Mouse (Mus musculus) liver, embryonic 14.5 days (tissue): ENCODE measurements around the gene Ewsr1. TPM values are rescaled to one million over a fixed set of nuclear protein-coding genes. Genes with fewer than 3 reads are reported as not detected.

ENCODE experiments used
- ATAC-seq: fragments of 200-750 bp; cut with Nextera tagmentation; 2 replicates; pipeline ENCODE4 v1.8.0; 2017; ENCODE audit warnings: moderate number of reproducible peaks, mild to moderate bottlenecking, moderate library complexity; ENCODE audit not compliant: insufficient read depth
- DNase-seq, 3 experiments: peaks; one replicate each; pipeline ENCODE4 v3.0.0-alpha.2; 2012 to 2013; ENCODE audit warnings: low read depth in 3 of 3, low spot score in 3 of 3
- H3K27ac ChIP-seq: fragments of 300-500 bp; sonication (generic); 2 replicates; pipeline ENCODE4 v1.5.1; 2014; ENCODE audit warnings: moderate library complexity, mild to moderate bottlenecking, control low read depth, inconsistent platforms
- H3K27me3 ChIP-seq: fragments of 300-500 bp; sonication (generic); 2 replicates; pipeline ENCODE4 v1.6.1; 2014; ENCODE audit warnings: mild to moderate bottlenecking, low read length, moderate library complexity; ENCODE audit not compliant: control insufficient read depth, insufficient read depth
- H3K36me3 ChIP-seq: fragments of 300-500 bp; sonication (generic); replicated peaks from 2 replicates; pipeline ENCODE4 v1.6.1; 2014; ENCODE audit warnings: low read depth; ENCODE audit not compliant: control insufficient read depth, insufficient read depth
- H3K4me1 ChIP-seq, 2 experiments: fragments of 200-500 bp in 1 of 2; fragments of 300-500 bp in 1 of 2; sonication (generic) in 1 of 2; replicated peaks; 2 replicates each; pipeline ENCODE4 v1.6.1; 2012 to 2014; ENCODE audit warnings: antibody characterized with exemption in 1 of 2, inconsistent platforms in 1 of 2, low read length in 1 of 2; ENCODE audit not compliant: control insufficient read depth in 2 of 2, insufficient read depth in 2 of 2
- H3K4me2 ChIP-seq: fragments of 300-500 bp; sonication (generic); 2 replicates; pipeline ENCODE4 v1.6.1; 2014; ENCODE audit warnings: low read depth, mild to moderate bottlenecking, control low read depth, moderate library complexity
- H3K4me3 ChIP-seq, 2 experiments: fragments of 200-500 bp in 1 of 2; fragments of 300-500 bp in 1 of 2; sonication (generic) in 1 of 2; 2 replicates each; pipeline ENCODE4 v1.5.1; 2012 to 2014; ENCODE audit warnings: low read depth in 2 of 2, low read length in 2 of 2, mild to moderate bottlenecking in 2 of 2, control low read depth in 1 of 2, inconsistent platforms in 1 of 2, moderate library complexity in 1 of 2; ENCODE audit not compliant: insufficient read depth in 1 of 2
- H3K9ac ChIP-seq: fragments of 300-500 bp; sonication (generic); replicated peaks from 2 replicates; pipeline ENCODE4 v1.6.1; 2014; ENCODE audit warnings: mild to moderate bottlenecking, control low read depth, moderate library complexity
- H3K9me3 ChIP-seq: fragments of 300-500 bp; sonication (generic); 2 replicates; pipeline ENCODE4 v1.6.1; 2016; ENCODE audit warnings: low read length, mixed read lengths; ENCODE audit not compliant: control insufficient read depth
- CTCF ChIP-seq: IDR thresholded peaks from 2 replicates; pipeline ENCODE4 v1.5.1; 2016; ENCODE audit warnings: antibody characterized with exemption, low read depth, control low read depth
- EP300 ChIP-seq: IDR thresholded peaks from 2 replicates; pipeline ENCODE4 v1.6.1; 2016; ENCODE audit warnings: antibody characterized with exemption, low read depth
- WGBS: fragments of 180-500 bp; shearing (Covaris S2); extraction: QIAGEN DNeasy Blood & Tissue Kit; methylation state at CpG from one replicate; pipeline ENCODE4 v1.1.7; 2014; ENCODE audit not compliant: insufficient replicate concordance; 5-methylcytosine and 5-hydroxymethylcytosine counted together
- polyA plus RNA-seq, 2 experiments: library from polyadenylated mRNA; depleted of rRNA in 1 of 2; stranded (reverse) in 1 of 2; unstranded in 1 of 2; fragments of >200 nt; fragmentation: Nextera tagmentation in 1 of 2; extraction: Ambion mirVana in 1 of 2; gene quantifications; 2 replicates each; pipeline versions ENCODE4 v1.2.1 to v1.2.3; 2012 to 2014

Ewsr1 gene
- polyA plus RNA-seq, 2 experiments = 113 to 220 TPM

DNA sequence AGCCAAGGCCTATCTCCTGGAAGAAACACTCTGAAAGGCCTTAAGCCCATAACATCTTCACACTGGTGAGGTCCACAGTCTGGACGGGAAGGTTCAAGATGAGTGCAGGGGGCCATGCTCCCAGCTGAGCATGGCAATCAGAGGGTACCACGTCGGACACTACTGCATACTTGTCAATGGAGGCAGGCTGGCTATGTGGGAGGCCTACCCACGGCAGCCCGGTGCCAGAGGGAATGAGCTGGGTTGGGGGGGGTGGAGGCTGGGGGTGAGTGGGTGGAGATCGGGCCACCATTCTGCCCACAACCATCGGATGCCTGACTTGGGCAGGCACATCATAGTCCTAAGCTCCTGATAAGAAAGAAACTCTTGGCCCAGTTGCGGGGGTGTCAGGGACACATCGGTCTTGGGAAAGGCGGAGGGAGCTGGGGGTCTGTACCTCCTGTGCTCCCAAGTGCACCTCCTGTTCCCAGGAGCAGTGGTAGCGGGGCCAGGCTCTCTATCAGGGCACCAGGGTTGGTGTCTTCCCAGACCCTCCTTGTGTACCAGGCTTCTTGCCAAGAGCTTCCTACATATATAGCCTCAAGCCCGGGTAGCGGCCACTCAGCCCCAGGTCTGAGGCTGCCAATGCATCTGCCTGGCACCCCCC is 36.1 kb downstream of the Ewsr1 start:
- H3K36me3 ChIP-seq = peaks cover under 1% of the 10 kb centered on the region; the same call in 1 of the 2 replicates
- H3K4me3 ChIP-seq = no peak overlapping the region
- peaks cover 5 to 6% of the 10 kb centered on the region in 2 experiments; a peak in 2 of 4 replicates for H3K4me1 ChIP-seq
- no peaks in the 10 kb centered on the region for H3K9me3 ChIP-seq
- H3K9ac ChIP-seq = no peak overlapping the region
- DNase-seq (no peak), ATAC-seq (no peak)
- 71% methylated on average over 13 of the region's 13 CpGs for WGBS
- no peak overlapping the region for H3K27ac ChIP-seq
- H3K4me2 ChIP-seq = no peak overlapping the region
- H3K27me3 ChIP-seq = peaks cover 65% of the 10 kb centered on the region
- TF ChIP-seq EP300 (no peak), CTCF (no peak)

DNA sequence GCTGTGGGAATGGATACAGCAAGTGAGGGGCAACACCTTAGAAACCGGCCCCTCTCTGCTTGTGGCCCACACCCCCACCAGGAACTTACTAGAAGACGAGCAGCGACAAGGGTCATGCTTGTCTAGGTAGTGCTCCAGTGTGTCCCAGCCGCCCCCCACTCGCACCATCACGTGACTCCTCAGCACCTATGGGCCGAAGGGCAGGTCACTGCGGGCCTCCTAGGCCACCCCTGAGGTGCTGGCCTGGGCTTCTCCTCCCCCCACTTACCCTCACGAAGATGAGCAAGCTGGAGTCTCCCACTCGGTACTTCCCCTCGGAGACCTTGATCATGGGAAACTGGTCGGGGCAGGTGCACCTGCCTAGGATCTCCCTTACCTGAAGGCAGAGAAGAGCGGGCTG is 36.7 kb downstream of the Ewsr1 start:
- H3K4me3 ChIP-seq = peak overlapping the region in 1 of 2 experiments; percentile 22; a peak in 1 of 4 replicates
- TF ChIP-seq EP300 (no peak), CTCF (no peak)
- H3K9me3 ChIP-seq = no peaks in the 10 kb centered on the region
- 28% methylated on average over 13 of the region's 13 CpGs for WGBS
- no peak overlapping the region for H3K27ac ChIP-seq
- H3K27me3 ChIP-seq = peaks cover 72% of the 10 kb centered on the region
- DNase-seq (no peak), ATAC-seq (no peak)
- no peaks in the 10 kb centered on the region for H3K36me3 ChIP-seq
- H3K4me2 ChIP-seq = peak overlapping the region; percentile 51
- no peak overlapping the region for H3K9ac ChIP-seq
- H3K4me1 ChIP-seq = peaks cover 5 to 6% of the 10 kb centered on the region in 2 experiments; a peak in 2 of 4 replicates

- Histone ChIP-seq H3K9ac (no peak overlapping the region), H3K36me3 (no peaks in the 10 kb centered on the region), H3K27me3 (peaks cover 79% of the 10 kb centered on the region), H3K4me3 (peak overlapping the region in 1 of 2 experiments; percentile 22; a peak in 2 of 4 replicates), H3K9me3 (no peaks in the 10 kb centered on the region), H3K4me1 (peaks cover 5 to 6% of the 10 kb centered on the region in 2 experiments; a peak in 2 of 4 replicates), H3K4me2 (peak overlapping the region; percentile 51), H3K27ac (no peak overlapping the region)
- ATAC-seq = peak; percentile 24
- TF ChIP-seq CTCF (no peak), EP300 (no peak)
- peak; percentile 52 to 81 (median 54) for DNase-seq
- 6% methylated on average over 62 of the region's 62 CpGs for WGBS
Observed at GRCm38 (mm10) chr11:5061413-5062139, 37.5 kb downstream of the Ewsr1 start.

DNA sequence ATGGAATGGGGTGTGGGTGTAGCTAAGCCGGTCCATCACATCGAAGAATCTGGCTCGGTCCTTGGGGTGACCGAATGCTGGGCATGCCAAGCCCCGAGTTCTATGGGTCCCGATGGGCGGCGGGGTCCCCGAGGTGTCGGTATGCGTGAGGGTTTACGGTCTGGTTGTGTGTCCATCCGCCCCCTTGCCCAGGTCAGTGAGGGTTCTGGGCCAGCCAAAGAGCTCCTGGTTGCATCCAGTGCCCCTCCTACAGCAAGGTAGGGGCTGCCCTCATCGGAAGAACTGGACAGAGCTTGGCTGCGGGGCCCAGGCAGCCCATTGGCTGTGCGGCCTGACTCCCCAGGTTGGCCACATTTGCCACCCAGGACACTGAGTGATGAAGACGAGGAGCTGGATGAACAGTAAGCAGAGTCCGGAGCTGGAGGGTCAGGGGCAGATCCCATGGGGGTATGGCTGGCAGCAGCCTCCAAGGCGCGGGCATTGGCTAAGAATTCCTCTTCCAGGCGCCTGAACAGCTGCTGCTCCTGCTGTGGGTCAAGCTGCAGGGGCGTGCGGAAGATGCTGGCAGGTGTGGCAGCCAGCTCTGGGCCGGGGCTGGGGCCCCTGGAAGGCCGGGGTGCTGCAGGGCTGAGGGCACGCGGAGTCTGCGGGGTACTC is 38.2 kb downstream of the Ewsr1 start:
- Histone ChIP-seq H3K27me3 (peaks cover 86% of the 10 kb centered on the region), H3K9me3 (no peaks in the 10 kb centered on the region), H3K9ac (no peak overlapping the region), H3K4me3 (no peak overlapping the region; a peak in 1 of 4 replicates), H3K36me3 (no peaks in the 10 kb centered on the region), H3K4me2 (peak overlapping the region; percentile 51; the same call in 1 of the 2 replicates), H3K27ac (no peak overlapping the region), H3K4me1 (peaks cover 5 to 6% of the 10 kb centered on the region in 2 experiments; a peak in 2 of 4 replicates)
- DNase-seq (no peak), ATAC-seq (no peak)
- TF ChIP-seq CTCF = no peak
- no peak for TF ChIP-seq EP300
- WGBS = 65% methylated on average over 28 of the region's 28 CpGs

- DNase-seq = no peak
- no peak overlapping the region for H3K27ac ChIP-seq
- TF ChIP-seq EP300 (no peak), CTCF (peak; percentile 95)
- ATAC-seq = no peak
- no peaks in the 10 kb centered on the region for H3K9me3 ChIP-seq
- H3K27me3 ChIP-seq = peaks cover 93% of the 10 kb centered on the region
- no peaks in the 10 kb centered on the region for H3K36me3 ChIP-seq
- H3K4me3 ChIP-seq = no peak overlapping the region
- H3K4me1 ChIP-seq = peaks cover 5% of the 10 kb centered on the region in 2 experiments; a peak in 2 of 4 replicates
- H3K4me2 ChIP-seq = no peak overlapping the region
- 8% methylated on average over 27 of the region's 27 CpGs for WGBS
- H3K9ac ChIP-seq = no peak overlapping the region
Observed at GRCm38 (mm10) chr11:5059704-5060156, 39.3 kb downstream of the Ewsr1 start.
